Mouse (Mus musculus): Measurements from ENCODE around the gene Tnfrsf1a.

Tnfrsf1a gene

GRCm38 (mm10) chr6:125385066-125385974 lies 36.2 kb downstream of the Tnfrsf1a start:
- DNase-seq (ENCODE audit: low spot score in 2 of 2): peak in 1 of 2 experiments; percentile 42

DNA sequence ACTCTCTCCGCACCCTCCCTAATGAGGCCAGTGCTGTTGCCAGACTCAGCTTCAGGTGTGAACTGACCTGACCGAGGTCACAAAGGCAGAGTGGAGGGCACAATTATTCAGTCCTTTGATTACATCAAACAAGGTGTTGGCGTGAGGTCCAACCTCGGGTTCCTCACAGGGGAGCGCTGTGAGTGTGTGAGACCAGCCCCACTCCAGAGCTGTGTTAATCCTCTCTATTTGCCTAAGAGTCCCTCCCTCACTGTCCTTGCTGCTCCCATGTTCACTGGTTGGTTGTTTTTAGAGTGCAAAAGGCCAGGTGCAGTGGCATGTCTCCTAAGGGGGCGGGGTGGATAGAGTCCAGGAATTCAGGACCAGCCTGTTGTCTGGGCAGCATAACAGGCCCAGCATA lies 36.9 kb downstream of the Tnfrsf1a start:
- DNase-seq (ENCODE audit: low spot score in 2 of 2): no peak

DNA sequence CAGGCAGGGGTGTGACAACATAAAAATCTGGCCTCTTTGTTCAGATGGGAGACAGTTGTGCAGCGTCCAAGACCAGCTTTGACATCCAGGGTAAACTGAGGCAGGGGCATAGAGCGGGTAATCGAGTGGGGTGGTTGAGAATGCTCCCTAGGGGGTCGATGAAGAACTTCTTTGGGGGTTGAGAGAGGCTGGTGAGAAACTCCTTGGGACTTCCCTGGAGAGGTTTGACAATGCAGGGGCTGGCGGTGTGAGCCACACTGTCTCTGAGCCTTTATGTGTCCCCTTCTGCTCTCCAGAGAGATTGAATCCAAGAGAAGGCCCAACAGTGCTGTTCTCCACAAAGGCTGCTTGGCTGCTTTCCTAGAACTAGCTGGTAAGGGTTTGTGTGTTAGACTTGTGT lies 40.7 kb downstream of the Tnfrsf1a start:
- DNase-seq (ENCODE audit: low spot score in 2 of 2): no peak

GRCm38 (mm10) chr6:125405461-125406382 lies 56.6 kb downstream of the Tnfrsf1a start:
- no peak for DNase-seq (ENCODE audit: low spot score in 2 of 2)

DNA sequence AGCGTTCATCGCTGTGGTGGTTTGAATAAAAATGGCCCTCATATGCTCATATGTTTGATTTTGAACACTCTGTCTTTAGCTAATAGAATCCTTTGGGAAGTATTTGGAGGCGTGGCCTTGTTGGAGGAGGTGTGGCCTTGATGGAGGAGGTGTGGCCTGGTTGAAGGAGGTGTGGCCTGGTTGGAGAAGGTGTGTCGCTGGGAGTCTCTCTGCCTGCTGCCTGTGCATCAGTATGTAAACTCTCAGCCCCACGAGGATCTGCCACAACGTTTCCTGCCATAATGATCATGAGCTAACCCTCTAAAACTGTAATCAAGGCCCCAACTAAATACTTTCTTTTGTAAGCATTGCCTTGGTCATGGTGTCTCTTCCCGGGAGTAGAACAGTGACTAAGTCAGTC lies 58.1 kb downstream of the Tnfrsf1a start:
- no peak for DNase-seq (ENCODE audit: low spot score in 2 of 2)

- no peak for DNase-seq (ENCODE audit: low spot score in 2 of 2)
Observed at GRCm38 (mm10) chr6:125407657-125408056, 58.5 kb downstream of the Tnfrsf1a start.

DNA sequence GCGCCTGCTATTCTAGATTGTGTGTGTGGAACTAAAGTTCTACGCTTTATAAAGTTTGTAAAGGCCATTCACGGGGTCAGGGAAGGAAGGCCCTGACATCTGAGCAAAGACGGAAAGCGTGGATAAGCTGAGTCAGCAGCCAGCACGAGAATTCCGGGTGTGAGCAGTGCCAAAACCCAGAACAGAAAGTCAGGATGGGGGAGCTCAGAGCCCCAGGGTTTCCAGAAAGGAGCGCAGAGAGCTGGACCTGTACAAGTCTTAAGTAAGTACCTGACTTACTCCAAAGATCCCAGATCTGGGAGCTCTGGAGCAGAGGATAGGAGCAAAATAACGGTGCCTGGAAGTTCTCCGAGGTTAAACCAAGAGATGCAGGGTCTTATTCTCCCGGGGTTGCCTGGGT lies 61.4 kb downstream of the Tnfrsf1a start:
- no peak for DNase-seq (ENCODE audit: low spot score in 2 of 2)

GRCm38 (mm10) chr6:125410995-125411547 lies 61.9 kb downstream of the Tnfrsf1a start:
- no peak for DNase-seq (ENCODE audit: low spot score in 2 of 2)

DNA sequence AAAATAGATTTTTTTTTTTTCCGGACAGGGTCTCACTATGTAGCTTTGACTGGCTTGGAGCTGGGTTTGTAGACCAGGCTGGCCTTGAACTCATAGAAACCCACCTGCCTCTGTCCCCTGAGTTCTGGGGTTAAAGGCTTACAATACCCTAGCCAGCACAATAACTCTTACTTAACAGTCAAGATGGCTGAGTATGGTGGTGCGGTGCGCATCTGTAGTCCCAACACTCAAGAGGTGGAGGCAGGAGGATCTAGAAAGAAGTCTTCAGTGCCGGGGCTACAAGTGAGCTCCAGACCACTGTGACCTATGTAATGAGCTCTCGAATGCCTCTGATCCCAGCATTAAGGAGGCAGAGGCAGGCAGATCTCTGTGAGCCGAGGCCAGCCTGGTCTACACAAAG lies 62.5 kb downstream of the Tnfrsf1a start:
- no peak for DNase-seq (ENCODE audit: low spot score in 2 of 2)
